Mouse (Mus musculus): ENCODE results near the gene Wdr6.

DNA sequence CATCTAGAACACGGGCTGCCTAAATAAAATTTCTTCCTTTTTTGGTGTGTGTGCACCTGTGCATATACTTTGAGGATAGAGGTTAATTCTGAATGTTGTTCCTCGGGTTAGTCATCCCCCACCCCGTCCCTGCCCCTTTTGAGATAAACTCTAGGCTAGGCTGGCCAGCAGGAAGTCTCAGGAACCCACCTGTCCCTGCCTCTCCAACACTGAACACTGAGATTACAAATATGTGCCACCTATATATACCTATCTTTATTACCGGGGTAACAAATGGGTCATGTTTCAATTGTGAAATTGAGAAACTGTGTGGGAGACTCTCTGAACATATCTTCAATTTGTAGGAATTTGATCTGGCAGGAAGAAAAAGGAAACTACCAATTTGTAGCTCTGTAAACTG is 30.4 kb upstream of the Wdr6 start:
- TF ChIP-seq POLR2A (IDR thresholded peaks at IDR 0.05; ENCODE audit: borderline replicate concordance, control insufficient read depth, low read depth, low read length) (no peak), CTCF (IDR thresholded peaks at IDR 0.05; ENCODE audit: control insufficient read depth, insufficient read depth, low read length) (no peak)
